Mouse (Mus musculus) liver, adult 2 months (tissue): Measurements from ENCODE around the gene Gm3327.

Experiments
- CTCF ChIP-seq: fragments of 200-500 bp; IDR thresholded peaks from 2 replicates; pipeline ENCODE4 v1.5.1; 2011; ENCODE audit warnings: low read depth, low read length, control low read depth
- POLR2A ChIP-seq: fragments of 200-500 bp; IDR thresholded peaks from 2 replicates; pipeline ENCODE4 v1.6.1; 2011; ENCODE audit warnings: low read length, control low read depth; ENCODE audit not compliant: insufficient read depth; ENCODE audit errors: extremely low read depth

- TF ChIP-seq CTCF = no peak
- TF ChIP-seq POLR2A = no peak
Measured at GRCm38 (mm10) chr14:44110981-44111380, 12.7 kb upstream of the Gm3327 start.
